Mouse (Mus musculus): Measurements from ENCODE around the gene Samd10. TPM values are rescaled to one million over a fixed set of nuclear protein-coding genes. Genes with fewer than 3 reads are reported as not detected.
A peak's percentile ranks its signal among the peaks of the same experiment; 100 is the strongest.

Gene Samd10
- polyA plus RNA-seq, 1 experiment from 2014 or later, result 200 TPM

DNA sequence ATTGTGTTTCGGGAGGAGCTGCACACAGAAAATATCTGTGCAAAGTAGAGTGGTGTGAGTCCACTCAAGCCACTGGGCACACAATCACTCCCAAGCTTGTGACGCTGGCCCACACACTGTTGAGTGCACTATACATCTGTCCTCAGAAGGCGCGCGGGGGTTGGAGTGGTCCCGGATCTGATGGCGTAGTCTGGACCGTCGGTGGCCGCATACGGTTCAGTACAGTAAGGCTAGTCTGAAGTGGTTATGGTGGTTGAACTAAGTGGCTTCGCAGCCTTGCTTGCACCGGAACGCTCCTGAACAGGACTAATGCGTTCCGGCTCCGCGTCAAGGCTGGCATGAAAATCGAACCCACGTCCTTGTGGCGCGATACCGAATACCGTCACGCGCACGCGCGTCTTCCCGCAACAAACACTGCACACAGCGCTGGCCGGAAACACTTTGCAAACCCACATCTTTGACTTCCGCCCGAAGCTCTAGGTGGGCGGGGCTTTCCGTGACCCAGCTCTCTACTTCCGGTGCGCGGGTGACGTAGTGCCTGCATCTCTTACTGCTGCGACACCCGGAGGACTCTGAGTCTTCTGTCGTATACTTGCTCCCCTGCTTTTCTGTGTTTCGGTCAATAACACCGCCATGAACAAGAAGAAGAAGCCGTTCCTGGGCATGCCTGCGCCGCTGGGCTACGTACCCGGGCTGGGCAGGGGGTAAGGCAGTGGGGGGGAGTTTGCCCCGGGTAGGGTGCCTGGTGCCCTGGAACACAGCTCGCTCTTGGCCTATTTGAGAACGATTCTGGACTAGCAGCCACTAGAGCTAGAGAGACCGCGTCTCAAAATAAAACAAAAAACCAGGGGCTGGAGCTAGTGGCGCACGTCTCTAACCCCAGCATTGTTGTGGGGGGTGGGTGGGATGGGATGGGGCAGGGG is 2.1 kb upstream of the Samd10 start:
- no peaks in the 10 kb centered on the region for H3K27me3 ChIP-seq
- H3K36me3 ChIP-seq, result 0 out of 2 replicates have a peak, but pooled peaks cover 6% of the 10 kb centered on the region
- H3K27ac ChIP-seq (replicated peaks), result peak overlapping the region; percentile 85
- H3K9ac ChIP-seq, result peak overlapping the region; percentile 94
- H3K4me1 ChIP-seq (replicated peaks), result peaks cover 54% of the 10 kb centered on the region
- H3K4me3 ChIP-seq, result peak overlapping the region; percentile 91
- H3K4me2 ChIP-seq, result peak overlapping the region; percentile 77
- ATAC-seq (ENCODE audit: low FRiP score, low read depth), result peak; percentile 95
- no peaks in the 10 kb centered on the region for H3K9me3 ChIP-seq
- 1% methylated on average over 57 of the region's 57 CpGs for WGBS

DNA sequence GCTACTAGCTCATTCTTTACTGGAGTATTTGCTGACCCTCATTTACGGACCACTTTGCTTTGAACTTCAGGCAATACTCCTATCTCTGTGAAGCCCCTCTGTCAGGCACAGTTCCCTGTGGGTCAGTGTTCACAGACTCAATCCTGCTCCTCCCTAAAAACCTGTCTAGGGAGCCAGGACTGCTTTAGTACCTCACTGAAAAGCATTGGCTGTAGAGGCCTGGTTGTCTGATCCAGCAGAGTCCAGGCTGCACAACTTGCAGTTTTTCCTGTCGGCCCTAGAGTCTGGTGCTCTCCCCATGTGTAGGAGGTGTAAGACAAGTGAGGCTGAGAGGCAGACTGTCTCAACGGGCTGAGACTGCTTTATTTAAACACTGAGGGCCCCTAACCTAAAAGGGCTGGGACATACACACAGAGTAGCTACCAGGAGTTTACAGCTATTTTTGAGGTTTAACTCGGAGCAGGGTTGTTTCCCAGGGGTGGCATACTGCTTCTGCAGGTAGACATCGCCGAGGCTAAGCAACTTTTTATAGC is 1.3 kb upstream of the Samd10 start:
- H3K4me2 ChIP-seq, result peak overlapping the region; percentile 77
- H3K9ac ChIP-seq, result peak overlapping the region; percentile 60
- ATAC-seq (ENCODE audit: low FRiP score, low read depth), result 0 out of 2 replicates have a peak, but pooled peaks have one; percentile 0
- no peaks in the 10 kb centered on the region for H3K9me3 ChIP-seq
- H3K4me1 ChIP-seq (replicated peaks), result peaks cover 54% of the 10 kb centered on the region
- H3K36me3 ChIP-seq, result 0 out of 2 replicates have a peak, but pooled peaks cover 11% of the 10 kb centered on the region
- H3K27me3 ChIP-seq, result no peaks in the 10 kb centered on the region
- H3K4me3 ChIP-seq, result peak overlapping the region; percentile 91
- WGBS, result 67% methylated on average over 6 of the region's 6 CpGs
- peak overlapping the region; percentile 85; the same call in 1 of the 2 replicates for H3K27ac ChIP-seq (replicated peaks)

DNA sequence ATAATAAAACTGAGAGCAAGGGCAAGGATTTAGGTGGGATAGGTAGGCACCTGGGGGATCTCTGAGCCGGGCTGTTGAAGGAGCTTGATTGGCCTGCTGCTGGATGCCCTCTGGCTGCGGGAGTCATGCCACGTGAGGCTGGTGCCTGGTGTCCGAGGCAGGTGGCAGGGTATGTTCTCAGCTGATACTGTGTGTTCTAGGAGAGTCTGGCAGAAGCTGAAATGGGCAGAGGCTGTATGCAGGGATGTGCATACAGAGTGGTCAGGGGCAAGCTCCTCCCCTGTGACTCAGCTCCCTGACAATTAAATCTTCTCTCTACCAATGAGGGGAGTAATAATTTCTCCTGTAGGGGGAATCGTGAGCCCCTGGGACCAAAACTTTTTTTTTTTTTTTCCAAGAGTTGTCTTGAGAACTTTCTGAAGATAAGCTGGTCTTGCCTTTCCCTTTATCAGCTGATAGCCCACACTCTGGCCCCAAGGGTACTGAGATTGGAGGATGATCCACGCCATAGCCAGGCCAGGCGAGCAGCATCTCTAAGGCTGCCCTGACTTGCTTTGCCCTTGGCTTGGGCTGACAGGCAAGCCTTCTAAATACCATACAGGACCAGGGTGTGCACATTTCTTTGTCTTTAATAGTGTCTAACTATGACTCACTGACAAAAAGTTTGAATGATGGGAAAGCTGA is 1.5 kb downstream of the Samd10 start:
- no peak for ATAC-seq (ENCODE audit: low FRiP score, low read depth)
- 75% methylated on average over 7 of the region's 7 CpGs for WGBS
- 0 out of 2 replicates have a peak overlapping the region, but pooled peaks have one; percentile 93 for H3K9ac ChIP-seq
- H3K4me1 ChIP-seq (replicated peaks), result peaks cover 62% of the 10 kb centered on the region
- H3K27ac ChIP-seq (replicated peaks), result no peak overlapping the region
- H3K9me3 ChIP-seq, result no peaks in the 10 kb centered on the region
- no peaks in the 10 kb centered on the region for H3K27me3 ChIP-seq
- 0 out of 2 replicates have a peak, but pooled peaks cover 11% of the 10 kb centered on the region for H3K36me3 ChIP-seq
- H3K4me2 ChIP-seq, result peak overlapping the region; percentile 79
- H3K4me3 ChIP-seq, result peak overlapping the region; percentile 72; the same call in 1 of the 2 replicates

DNA sequence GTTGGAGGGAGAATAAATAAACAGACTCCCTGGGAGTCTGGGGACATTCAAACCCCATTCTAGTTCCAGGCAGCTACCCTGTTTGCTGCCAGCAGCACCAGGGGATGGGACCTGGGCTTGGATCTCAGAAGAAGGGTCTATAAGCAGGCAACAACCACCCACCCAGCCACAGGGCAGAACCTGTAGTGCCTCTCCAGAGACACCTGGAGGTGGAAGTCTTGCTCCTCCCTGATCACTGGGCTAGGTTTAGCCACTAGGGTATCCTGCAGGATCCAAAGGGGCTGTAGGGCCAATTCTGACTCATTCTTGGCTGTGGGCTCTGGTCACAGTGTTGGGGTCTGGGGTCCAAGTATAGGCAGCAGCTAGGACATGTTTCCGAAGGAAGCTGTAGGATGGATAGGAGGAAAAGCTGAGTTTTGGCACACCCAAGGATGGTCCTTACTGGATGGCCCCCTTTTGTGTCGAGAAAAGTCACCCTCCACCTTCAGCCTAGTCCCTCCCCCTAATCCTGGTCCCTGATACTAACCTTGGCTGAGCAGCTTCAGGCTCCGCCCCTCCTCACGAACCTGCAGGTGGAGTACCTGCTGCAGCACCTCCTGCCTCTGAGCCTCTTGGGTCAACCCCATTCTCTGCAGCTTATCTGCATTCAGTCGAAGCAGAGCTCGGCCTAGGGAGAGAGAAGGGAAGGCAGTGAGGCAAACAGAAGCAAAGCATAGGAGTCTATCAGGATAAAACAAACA is 2.6 kb downstream of the Samd10 start:
- 0 out of 2 replicates have a peak, but pooled peaks cover 11% of the 10 kb centered on the region for H3K36me3 ChIP-seq
- no peak overlapping the region for H3K4me2 ChIP-seq
- H3K27me3 ChIP-seq, result no peaks in the 10 kb centered on the region
- H3K9ac ChIP-seq, result no peak overlapping the region
- H3K4me3 ChIP-seq, result no peak overlapping the region
- H3K27ac ChIP-seq (replicated peaks), result no peak overlapping the region
- H3K4me1 ChIP-seq (replicated peaks), result peaks cover 59% of the 10 kb centered on the region
- no peak for ATAC-seq (ENCODE audit: low FRiP score, low read depth)
- H3K9me3 ChIP-seq, result no peaks in the 10 kb centered on the region
- 64% methylated on average over 6 of the region's 6 CpGs for WGBS

DNA sequence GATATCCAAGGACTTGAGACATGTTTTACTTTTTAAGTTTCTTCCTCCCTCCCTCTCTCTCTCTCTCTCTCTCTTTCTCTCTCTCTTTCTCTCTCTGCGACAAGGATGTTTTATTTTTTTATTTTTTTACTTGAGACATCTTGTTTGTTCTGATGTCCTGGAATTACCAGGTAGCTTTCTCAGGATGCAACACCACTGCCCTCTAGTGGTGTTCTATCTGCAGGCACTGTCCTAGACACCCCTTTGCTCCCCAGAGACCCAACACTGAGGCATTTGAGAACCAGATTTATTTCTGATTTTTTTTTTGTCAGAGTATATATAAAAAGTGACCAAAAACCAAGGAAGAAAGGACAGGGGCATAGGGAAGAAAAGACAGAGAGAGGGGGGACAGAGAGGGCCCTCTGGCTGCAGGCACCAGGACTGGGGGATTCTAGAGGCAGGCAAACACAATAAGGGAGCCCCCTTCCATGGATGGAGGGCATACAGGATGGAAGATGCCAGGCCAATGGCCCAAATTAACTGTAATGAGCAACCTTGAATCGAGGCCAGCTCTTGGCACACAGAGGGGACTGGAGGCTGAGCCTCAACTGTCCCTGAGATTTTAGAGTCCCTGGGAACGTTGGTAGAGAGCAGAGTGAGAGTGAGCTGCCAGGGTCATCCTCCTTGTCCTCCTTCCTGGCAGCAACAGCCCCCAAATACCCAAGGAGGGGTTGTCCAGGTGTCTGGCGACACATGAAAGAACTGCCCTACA is 3.9 kb downstream of the Samd10 start:
- Histone ChIP-seq H3K4me1 (replicated peaks) (peaks cover 63% of the 10 kb centered on the region), H3K36me3 (peaks cover 17% of the 10 kb centered on the region; the same call in 1 of the 2 replicates), H3K27me3 (no peaks in the 10 kb centered on the region), H3K4me3 (no peak overlapping the region), H3K27ac (replicated peaks) (no peak overlapping the region), H3K9ac (no peak overlapping the region), H3K4me2 (no peak overlapping the region), H3K9me3 (no peaks in the 10 kb centered on the region)
- no peak for ATAC-seq (ENCODE audit: low FRiP score, low read depth)
- WGBS, result 75% methylated on average over 4 of the region's 4 CpGs

DNA sequence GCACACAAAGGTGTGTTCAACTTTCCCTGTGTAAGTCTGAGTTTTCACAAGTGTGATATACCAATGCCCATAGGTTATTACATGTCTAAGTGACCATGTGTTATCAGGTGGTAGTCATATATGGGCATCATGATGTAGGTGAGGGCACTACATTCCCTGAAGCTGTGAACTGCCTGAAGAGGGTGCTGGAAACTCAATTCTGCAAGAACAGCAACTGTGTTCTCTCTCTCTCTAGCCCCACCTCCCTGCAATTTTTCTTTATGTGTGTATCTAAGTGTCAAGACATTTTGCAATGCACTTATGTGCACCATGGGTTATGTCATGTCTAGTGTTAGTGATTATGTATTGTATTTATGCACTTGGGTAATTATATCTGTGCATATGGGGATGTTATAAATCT is 5.1 kb downstream of the Samd10 start:
- Histone ChIP-seq H3K27ac (replicated peaks) (no peak overlapping the region), H3K27me3 (no peaks in the 10 kb centered on the region), H3K4me3 (no peak overlapping the region), H3K36me3 (peaks cover 29% of the 10 kb centered on the region), H3K9me3 (no peaks in the 10 kb centered on the region), H3K4me1 (replicated peaks) (peaks cover 57% of the 10 kb centered on the region), H3K9ac (no peak overlapping the region), H3K4me2 (no peak overlapping the region)
- ATAC-seq (ENCODE audit: low FRiP score, low read depth), result no peak

DNA sequence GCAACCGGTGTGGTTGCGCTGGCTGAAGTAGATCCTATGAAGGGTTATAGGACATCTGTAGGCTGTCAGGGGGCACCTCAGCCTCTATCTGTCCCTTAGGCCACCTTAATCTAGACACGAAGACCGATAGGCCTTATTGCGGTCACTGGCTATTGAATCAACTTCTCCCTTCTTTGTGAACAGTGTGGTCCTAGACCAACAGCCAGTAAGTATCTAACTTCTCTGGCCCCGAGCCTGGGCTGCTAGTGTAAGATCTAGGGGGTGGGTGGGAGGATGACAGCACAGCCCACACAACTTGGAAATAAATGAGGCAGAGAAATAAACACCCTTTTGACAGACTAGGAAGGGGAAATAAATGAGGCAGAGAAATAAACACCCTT is 6.0 kb downstream of the Samd10 start:
- H3K4me2 ChIP-seq, result peak overlapping the region; percentile 63
- H3K27ac ChIP-seq (replicated peaks), result peak overlapping the region; percentile 94
- peak overlapping the region; percentile 97 for H3K9ac ChIP-seq
- H3K4me1 ChIP-seq (replicated peaks), result peaks cover 53% of the 10 kb centered on the region
- H3K4me3 ChIP-seq, result peak overlapping the region; percentile 99
- peaks cover 38% of the 10 kb centered on the region for H3K36me3 ChIP-seq
- no peaks in the 10 kb centered on the region for H3K27me3 ChIP-seq
- H3K9me3 ChIP-seq, result no peaks in the 10 kb centered on the region
- 7% methylated on average over 6 of the region's 6 CpGs for WGBS
- no peak for ATAC-seq (ENCODE audit: low FRiP score, low read depth)

DNA sequence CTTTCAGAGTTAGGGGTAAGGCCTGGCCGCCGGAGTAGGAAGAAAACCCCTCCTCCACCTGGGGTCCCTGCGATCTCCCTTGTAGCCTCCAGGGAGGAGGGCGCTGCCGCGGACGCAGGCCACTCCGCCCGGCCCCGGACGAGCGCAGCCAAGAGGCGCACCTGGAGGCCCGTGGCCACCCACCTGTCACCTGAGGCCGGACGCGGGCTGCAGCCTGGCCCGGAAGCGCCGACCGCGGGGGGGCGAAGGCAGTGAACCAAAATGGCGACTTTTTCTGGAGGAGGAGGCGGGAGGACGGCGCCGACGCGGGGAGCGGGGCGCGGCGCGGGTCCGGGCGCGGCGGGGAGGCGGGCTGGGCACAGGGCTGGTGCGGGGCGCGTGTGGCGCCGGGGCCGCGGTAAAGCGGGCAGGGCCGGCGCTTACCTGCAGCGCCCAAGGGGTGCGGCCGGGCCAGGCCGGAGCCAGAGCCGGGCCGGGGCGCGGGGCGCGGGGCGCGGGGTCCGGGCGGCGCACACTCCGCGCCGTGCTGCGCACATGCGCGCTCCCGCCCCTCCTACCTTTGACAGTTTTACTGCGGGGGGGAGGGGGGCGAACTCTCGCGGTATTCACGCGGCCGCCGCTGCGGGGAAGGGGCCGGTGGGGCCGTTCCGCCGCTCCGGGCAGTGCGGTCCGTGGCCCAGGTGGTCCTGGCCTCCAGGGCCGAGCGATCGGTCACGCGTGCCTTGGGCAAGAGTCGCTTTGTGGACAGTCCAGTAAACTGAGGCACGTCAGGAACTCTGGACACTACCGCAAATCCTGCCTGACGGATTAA is 6.6 kb downstream of the Samd10 start, which contains the start of gene Zfp512b:
Zfp512b (minus strand) TSS at position 573 of the 811 bp plus-strand sequence.
- peaks cover 47% of the 10 kb centered on the region for H3K4me1 ChIP-seq (replicated peaks)
- peak within 1 kb of the TSS; percentile 99 for H3K4me3 ChIP-seq
- no peaks in the 10 kb centered on the region for H3K27me3 ChIP-seq
- peak; percentile 90 for ATAC-seq (ENCODE audit: low FRiP score, low read depth)
- peak within 1 kb of the TSS; percentile 63 for H3K4me2 ChIP-seq
- H3K27ac ChIP-seq (replicated peaks), result peak within 1 kb of the TSS; percentile 94
- no peaks in the 10 kb centered on the region for H3K9me3 ChIP-seq
- H3K9ac ChIP-seq, result peak within 1 kb of the TSS; percentile 97
- WGBS, result under 1% methylated on average over 69 of the region's 97 CpGs
- H3K36me3 ChIP-seq, result peaks cover 43% of the 10 kb centered on the region

DNA sequence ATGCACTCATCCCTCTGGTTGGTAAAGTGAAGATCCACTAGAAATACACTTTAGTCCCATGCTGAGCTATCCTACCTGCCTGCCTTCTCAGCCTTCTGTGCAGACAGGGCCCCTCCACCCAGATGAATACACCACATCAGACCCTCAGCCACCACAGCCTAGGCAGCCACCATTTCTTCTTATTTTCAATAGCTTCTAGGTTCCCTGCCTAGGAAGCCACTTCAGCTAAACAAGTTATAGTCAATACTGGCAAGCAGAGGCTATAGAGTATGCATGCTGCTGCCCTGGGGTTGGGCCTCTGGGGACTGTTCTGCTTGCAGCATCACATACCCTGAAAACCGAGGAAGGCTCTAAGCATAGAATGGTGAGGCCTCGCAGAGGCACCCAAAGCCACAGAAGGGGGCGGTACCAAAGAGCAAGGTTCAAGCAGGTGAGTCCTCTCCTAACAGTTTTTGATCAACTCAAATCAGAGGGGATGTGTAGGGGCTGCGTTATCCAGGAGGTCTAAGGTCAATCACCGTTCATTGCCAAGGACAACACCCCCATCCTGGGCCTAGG is 7.4 kb downstream of the Samd10 start, which contains the start of gene Prpf6:
Prpf6 (plus strand) TSS at position 341 of the 558 bp plus-strand sequence.
- Histone ChIP-seq H3K4me2 (peak within 1 kb of the TSS; percentile 63), H3K4me1 (replicated peaks) (peaks cover 38% of the 10 kb centered on the region), H3K4me3 (peak within 1 kb of the TSS; percentile 99), H3K9ac (peak within 1 kb of the TSS; percentile 97), H3K9me3 (no peaks in the 10 kb centered on the region), H3K36me3 (peaks cover 49% of the 10 kb centered on the region), H3K27me3 (no peaks in the 10 kb centered on the region), H3K27ac (replicated peaks) (peak within 1 kb of the TSS; percentile 94)
- ATAC-seq (ENCODE audit: low FRiP score, low read depth), result 0 out of 2 replicates have a peak, but pooled peaks have one; percentile 16
- 17% methylated on average over 5 of the region's 5 CpGs for WGBS

DNA sequence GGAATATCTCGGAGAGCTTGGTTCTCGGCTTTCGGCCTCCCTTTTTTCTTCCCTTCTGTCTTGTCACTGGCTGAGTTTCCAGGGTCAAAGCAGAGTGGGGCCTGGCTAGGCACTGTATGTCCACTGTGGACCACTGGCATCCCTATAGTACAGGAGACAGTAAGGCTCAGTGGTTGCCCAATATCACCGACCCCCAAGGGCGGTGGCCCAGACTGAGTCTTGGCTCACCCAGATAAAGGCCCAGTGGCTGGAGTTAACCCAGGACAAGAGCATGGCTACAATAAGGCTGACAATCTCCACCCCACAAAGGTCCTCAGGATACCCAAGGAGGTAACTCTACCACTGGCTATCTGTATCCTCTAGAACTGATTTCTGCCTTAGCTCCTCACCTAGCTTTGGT is 8.5 kb downstream of the Samd10 start:
- 0 out of 2 replicates have a peak overlapping the region, but pooled peaks have one; percentile 63 for H3K4me2 ChIP-seq
- H3K36me3 ChIP-seq, result peaks cover 51% of the 10 kb centered on the region
- 97% methylated on average over 5 of the region's 5 CpGs for WGBS
- H3K4me1 ChIP-seq (replicated peaks), result peaks cover 37% of the 10 kb centered on the region
- ATAC-seq (ENCODE audit: low FRiP score, low read depth), result no peak
- no peaks in the 10 kb centered on the region for H3K27me3 ChIP-seq
- peak overlapping the region; percentile 99; the same call in 1 of the 2 replicates for H3K4me3 ChIP-seq
- H3K27ac ChIP-seq (replicated peaks), result no peak overlapping the region
- H3K9me3 ChIP-seq, result no peaks in the 10 kb centered on the region
- peak overlapping the region; percentile 97 for H3K9ac ChIP-seq

All from hindbrain, embryonic 15.5 days (tissue).